Mouse (Mus musculus): ENCODE measurements at regions not wholly inside any gene's neighbourhood (a gene's known extent, or its start where the extent isn't known, plus 50 kb on each side); places are given as distances from the start of the nearest gene placed in this dataset.
A peak's percentile ranks its signal among the peaks of the same experiment; 100 is the strongest.

GRCm38 (mm10) chr19:27563592-27563991, 134.0 kb upstream of the Pum3 start:
- no peak for DNase-seq

GRCm38 (mm10) chr19:27558199-27558598, 128.6 kb upstream of the Pum3 start:
- DNase-seq, result no peak

GRCm38 (mm10) chr19:27556697-27557096, 127.1 kb upstream of the Pum3 start:
- DNase-seq, result no peak

GRCm38 (mm10) chr19:27554841-27555240, 125.2 kb upstream of the Pum3 start:
- DNase-seq, result no peak

GRCm38 (mm10) chr19:27553266-27553665, 123.6 kb upstream of the Pum3 start:
- no peak for DNase-seq

GRCm38 (mm10) chr19:27537746-27538145, 108.1 kb upstream of the Pum3 start:
- DNase-seq, result no peak

- no peak for DNase-seq
Observed at GRCm38 (mm10) chr19:27537066-27537465, 107.4 kb upstream of the Pum3 start.

- DNase-seq, result no peak
Observed at GRCm38 (mm10) chr19:27527940-27528558, 98.4 kb upstream of the Pum3 start.

GRCm38 (mm10) chr19:27519326-27520061, 89.9 kb upstream of the Pum3 start:
- peak; percentile 46 for DNase-seq

GRCm38 (mm10) chr19:27514267-27514666, 84.6 kb upstream of the Pum3 start:
- DNase-seq, result peak; percentile 87

GRCm38 (mm10) chr19:27513535-27513934, 83.9 kb upstream of the Pum3 start:
- no peak for DNase-seq

GRCm38 (mm10) chr19:27511340-27511739, 81.7 kb upstream of the Pum3 start:
- no peak for DNase-seq

- DNase-seq, result no peak
Observed at GRCm38 (mm10) chr19:27509956-27510639, 80.5 kb upstream of the Pum3 start.

GRCm38 (mm10) chr19:27498278-27498677, 68.7 kb upstream of the Pum3 start:
- no peak for DNase-seq

- DNase-seq, result peak; percentile 37
Observed at GRCm38 (mm10) chr19:27492468-27492867, 62.8 kb upstream of the Pum3 start.

- DNase-seq, result peak; percentile 5
Observed at GRCm38 (mm10) chr19:27491873-27492272, 62.2 kb upstream of the Pum3 start.

- no peak for DNase-seq
Observed at GRCm38 (mm10) chr19:27489053-27489452, 59.4 kb upstream of the Pum3 start.

Measured in adrenal gland, adult 2 months (tissue).